Mouse (Mus musculus) MEL (cell line): Measurements from ENCODE around the gene Slc26a11.

Source experiments
- CHD2 ChIP-seq: IDR thresholded peaks from 2 replicates; pipeline ENCODE4 v1.6.1; 2011; ENCODE audit warnings: low read length, improper control_type of control experiment
- ELF1 ChIP-seq: IDR thresholded peaks from 2 replicates; pipeline ENCODE4 v1.6.1; 2014; ENCODE audit warnings: low read depth, mild to moderate bottlenecking, inconsistent platforms, low read length, improper control_type of control experiment, moderate library complexity
- EP300 ChIP-seq, 2 experiments: IDR thresholded peaks; 2 replicates each; pipeline ENCODE4 v1.6.1; 2011; ENCODE audit warnings: improper control_type of control experiment in 2 of 2, low read length in 2 of 2, low read depth in 1 of 2, mild to moderate bottlenecking in 1 of 2
- HCFC1 ChIP-seq: IDR thresholded peaks from 2 replicates; pipeline ENCODE4 v1.6.1; 2012; ENCODE audit warnings: low read depth, mild to moderate bottlenecking, inconsistent platforms, low read length, improper control_type of control experiment, moderate library complexity
- MAFK ChIP-seq: IDR thresholded peaks from 2 replicates; pipeline ENCODE4 v1.6.1; 2011; ENCODE audit warnings: low read depth, mild to moderate bottlenecking, low read length, improper control_type of control experiment, borderline replicate concordance
- RCOR1 ChIP-seq: IDR thresholded peaks from 2 replicates; pipeline ENCODE4 v1.6.1; 2012; ENCODE audit warnings: low read depth, mild to moderate bottlenecking, inconsistent platforms, low read length, improper control_type of control experiment
- TAL1 ChIP-seq: IDR thresholded peaks from 2 replicates; pipeline ENCODE4 v1.6.1; 2012; ENCODE audit warnings: mild to moderate bottlenecking, inconsistent platforms, low read length, moderate library complexity, mixed read lengths

DNA sequence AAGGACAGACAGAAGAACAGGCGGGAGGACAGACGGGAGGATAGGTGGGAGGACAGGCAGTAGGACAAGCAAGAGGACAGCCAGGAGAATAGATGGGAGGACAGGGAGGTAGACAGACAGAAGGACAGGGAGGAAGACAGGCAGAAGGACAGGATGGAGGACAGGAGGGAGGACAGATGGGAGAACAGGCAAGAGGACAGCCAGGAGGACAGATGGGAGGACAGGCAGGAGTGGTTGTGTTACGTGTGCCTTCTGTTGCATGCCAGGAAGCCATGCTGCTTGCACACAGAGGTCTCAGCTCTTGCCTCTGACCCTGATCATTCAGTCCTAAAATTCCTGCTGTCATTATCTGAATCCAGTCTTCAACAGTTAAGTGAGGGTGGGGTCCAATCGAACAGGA, 1.4 kb upstream of the Slc26a11 start:
- TF ChIP-seq CHD2 (no peak), MAFK (no peak), ELF1 (no peak), HCFC1 (no peak), EP300 (IDR thresholded peaks at IDR 0.05; ENCODE audit: low read depth in 1 of 2, low read length in 2 of 2) (no peak), TAL1 (no peak), RCOR1 (no peak)
